Mouse (Mus musculus): ENCODE results near the gene Ruvbl1. TPM values are rescaled to one million over a fixed set of nuclear protein-coding genes. Genes with fewer than 3 reads are reported as not detected.

Gene Ruvbl1
- polyA plus RNA-seq (2015; fragmentation: Nextera tagmentation; extraction: Ambion mirVana): 148 and 158 TPM in 2 replicates

DNA sequence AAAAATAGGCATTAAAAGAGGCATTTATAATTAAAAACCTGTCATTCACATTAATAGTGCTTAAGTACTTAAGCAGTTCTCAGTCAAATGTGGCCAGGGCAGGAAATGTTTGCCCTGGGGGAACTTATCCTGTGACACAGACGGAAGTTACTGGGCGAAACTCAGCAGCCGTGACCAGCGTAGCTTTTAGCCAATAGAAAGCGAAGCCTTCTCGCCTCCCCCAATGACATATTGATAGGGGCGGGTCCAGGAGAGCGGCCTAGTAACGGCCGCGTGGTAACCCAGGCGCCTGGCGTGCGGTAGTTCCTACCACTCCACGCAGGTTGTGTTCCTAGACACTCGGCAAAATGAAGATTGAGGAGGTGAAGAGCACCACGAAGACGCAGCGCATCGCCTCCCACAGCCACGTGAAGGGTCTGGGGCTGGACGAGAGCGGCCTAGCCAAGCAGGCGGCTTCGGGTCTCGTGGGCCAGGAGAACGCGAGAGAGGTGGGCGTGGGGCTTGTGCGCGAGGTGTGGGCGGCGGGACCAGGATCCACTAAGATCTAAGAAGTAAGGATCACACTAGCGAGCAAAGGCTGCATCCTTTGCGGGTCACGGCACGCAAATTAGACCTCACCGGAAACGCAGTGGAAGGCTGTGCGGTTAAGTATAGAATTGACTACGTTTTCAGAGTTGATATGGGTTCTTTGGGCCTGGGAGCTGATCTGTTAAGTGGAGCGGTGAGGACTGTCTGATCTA is at the start of gene Ruvbl1:
Gene Ruvbl1, plus strand, starts transcription at position 229 of the 740 bp plus-strand sequence.
- Histone ChIP-seq H3K27ac (no peak within 1 kb of the TSS), H3K4me2 (peak within 1 kb of the TSS; percentile 85), H3K27me3 (no peaks in the 10 kb centered on the region), H3K4me3 (peak within 1 kb of the TSS; percentile 73), H3K4me1 (peaks cover 12% of the 10 kb centered on the region), H3K9me3 (no peaks in the 10 kb centered on the region), H3K36me3 (peaks cover 30% of the 10 kb centered on the region), H3K9ac (peak within 1 kb of the TSS; percentile 85)
- peak; percentile 96 for ATAC-seq (ENCODE audit: insufficient number of reproducible peaks, insufficient read depth, low FRiP score, low TSS enrichment, low read depth)
- WGBS: under 1% methylated on average over 42 of the region's 42 CpGs

GRCm38 (mm10) chr6:88416130-88416758 is 49.0 kb upstream of the Ruvbl1 start:
- no peak overlapping the region for H3K4me3 ChIP-seq
- peaks cover 46% of the 10 kb centered on the region for H3K4me1 ChIP-seq
- no peaks in the 10 kb centered on the region for H3K27me3 ChIP-seq
- 24% methylated on average over 7 of the region's 7 CpGs for WGBS
- ATAC-seq (ENCODE audit: insufficient number of reproducible peaks, insufficient read depth, low FRiP score, low TSS enrichment, low read depth): peak; percentile 59
- H3K27ac ChIP-seq: peak overlapping the region; percentile 76
- H3K9me3 ChIP-seq: no peaks in the 10 kb centered on the region
- no peak overlapping the region for H3K4me2 ChIP-seq
- no peaks in the 10 kb centered on the region for H3K36me3 ChIP-seq
- H3K9ac ChIP-seq: no peak overlapping the region

- 25% methylated on average over 4 of the region's 4 CpGs for WGBS
- no peak for ATAC-seq (ENCODE audit: insufficient number of reproducible peaks, insufficient read depth, low FRiP score, low TSS enrichment, low read depth)
These were observed 34.0 kb upstream of the Ruvbl1 start for GRCm38 (mm10) chr6:88431202-88431601.

DNA sequence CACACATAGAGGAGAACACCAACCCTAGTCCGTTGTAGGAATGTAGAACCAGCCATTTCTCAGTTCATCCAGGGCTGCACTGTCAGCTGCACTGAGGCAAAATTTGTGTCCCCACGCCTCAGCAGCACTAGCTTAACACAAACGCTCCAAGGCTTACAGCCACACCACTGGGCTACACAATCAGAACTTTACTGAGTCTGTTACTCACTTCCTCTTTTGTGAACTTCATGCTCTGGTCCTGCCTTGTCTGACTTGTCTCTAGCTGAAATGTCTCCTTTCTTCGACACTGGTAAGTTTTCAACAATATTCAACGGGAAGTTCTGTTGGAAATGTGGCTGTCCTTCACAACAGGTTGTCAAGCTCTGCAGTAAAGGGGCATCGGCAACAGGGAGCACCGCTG is 29.6 kb upstream of the Ruvbl1 start:
- H3K9ac ChIP-seq: no peak overlapping the region
- no peaks in the 10 kb centered on the region for H3K27me3 ChIP-seq
- peaks cover 41% of the 10 kb centered on the region for H3K4me1 ChIP-seq
- WGBS: 90% methylated on average over 7 of the region's 7 CpGs
- no peak overlapping the region for H3K27ac ChIP-seq
- no peak overlapping the region for H3K4me2 ChIP-seq
- no peak overlapping the region for H3K4me3 ChIP-seq
- H3K36me3 ChIP-seq: no peaks in the 10 kb centered on the region
- no peak for ATAC-seq (ENCODE audit: insufficient number of reproducible peaks, insufficient read depth, low FRiP score, low TSS enrichment, low read depth)
- no peaks in the 10 kb centered on the region for H3K9me3 ChIP-seq

More at GRCm38 (mm10) chr6:88431202-88431601, 34.0 kb upstream of the Ruvbl1 start:
- peaks cover 38% of the 10 kb centered on the region for H3K4me1 ChIP-seq
- H3K9me3 ChIP-seq: no peaks in the 10 kb centered on the region
- H3K9ac ChIP-seq: no peak overlapping the region
- H3K36me3 ChIP-seq: no peaks in the 10 kb centered on the region
- no peak overlapping the region for H3K4me3 ChIP-seq
- H3K27me3 ChIP-seq: no peaks in the 10 kb centered on the region
- H3K27ac ChIP-seq: no peak overlapping the region
- H3K4me2 ChIP-seq: no peak overlapping the region

- no peaks in the 10 kb centered on the region for H3K9me3 ChIP-seq
- H3K9ac ChIP-seq: no peak overlapping the region
- ATAC-seq (ENCODE audit: insufficient number of reproducible peaks, insufficient read depth, low FRiP score, low TSS enrichment, low read depth): no peak
- H3K27me3 ChIP-seq: no peaks in the 10 kb centered on the region
- peaks cover 27% of the 10 kb centered on the region for H3K4me1 ChIP-seq
- no peak overlapping the region for H3K4me2 ChIP-seq
- H3K27ac ChIP-seq: peak overlapping the region; percentile 71
- H3K36me3 ChIP-seq: no peaks in the 10 kb centered on the region
- 55% methylated on average over 4 of the region's 4 CpGs for WGBS
- no peak overlapping the region for H3K4me3 ChIP-seq
These were observed 26.2 kb upstream of the Ruvbl1 start for GRCm38 (mm10) chr6:88439056-88439455.

GRCm38 (mm10) chr6:88442551-88442950 is 22.7 kb upstream of the Ruvbl1 start:
- Histone ChIP-seq H3K27me3 (no peaks in the 10 kb centered on the region), H3K4me3 (no peak overlapping the region), H3K27ac (no peak overlapping the region), H3K36me3 (no peaks in the 10 kb centered on the region), H3K9me3 (no peaks in the 10 kb centered on the region), H3K9ac (no peak overlapping the region), H3K4me2 (no peak overlapping the region), H3K4me1 (peaks cover 35% of the 10 kb centered on the region)
- 81% methylated on average over 3 of the region's 3 CpGs for WGBS
- ATAC-seq (ENCODE audit: insufficient number of reproducible peaks, insufficient read depth, low FRiP score, low TSS enrichment, low read depth): no peak

- Histone ChIP-seq H3K36me3 (no peaks in the 10 kb centered on the region), H3K4me1 (peaks cover 37% of the 10 kb centered on the region), H3K4me2 (no peak overlapping the region), H3K9ac (peak overlapping the region; percentile 32; the same call in 1 of the 2 replicates), H3K4me3 (no peak overlapping the region), H3K9me3 (no peaks in the 10 kb centered on the region), H3K27ac (no peak overlapping the region), H3K27me3 (no peaks in the 10 kb centered on the region)
- ATAC-seq (ENCODE audit: insufficient number of reproducible peaks, insufficient read depth, low FRiP score, low TSS enrichment, low read depth): no peak
- 80% methylated on average over 3 of the region's 3 CpGs for WGBS
These were observed 21.8 kb upstream of the Ruvbl1 start for GRCm38 (mm10) chr6:88443446-88443845.

DNA sequence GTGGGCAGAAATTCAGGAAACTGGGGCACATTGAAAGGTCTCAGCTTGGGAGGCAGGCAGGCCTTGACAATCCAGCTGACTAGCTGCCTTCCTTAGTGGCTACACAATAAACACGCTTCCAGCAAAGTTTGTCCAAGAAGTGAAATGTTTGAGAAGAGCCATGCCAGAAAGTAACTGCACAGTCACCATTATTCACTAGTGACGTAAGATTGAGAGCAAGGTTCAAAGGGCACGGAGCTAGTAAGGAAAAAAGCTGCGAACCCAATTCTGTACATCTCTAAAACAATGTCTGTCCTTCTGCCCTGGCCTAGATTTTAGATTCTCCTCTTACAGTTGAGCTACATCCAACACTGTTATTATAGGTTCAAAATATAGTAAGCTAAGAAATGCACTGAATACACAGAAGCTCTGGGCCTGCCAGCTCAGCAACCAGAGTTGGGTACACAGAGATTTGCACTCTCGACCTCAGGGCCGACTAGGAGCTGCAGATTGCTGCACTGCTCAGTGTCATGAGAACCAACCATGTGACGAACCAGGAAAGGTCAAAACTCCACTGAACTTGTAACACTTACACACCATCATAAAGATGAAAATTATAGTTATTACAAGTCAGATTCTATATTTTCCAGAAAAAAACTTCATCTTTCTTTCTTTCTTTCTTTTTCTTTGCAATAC is 21.0 kb upstream of the Ruvbl1 start:
- Histone ChIP-seq H3K9me3 (no peaks in the 10 kb centered on the region), H3K4me3 (no peak overlapping the region), H3K4me2 (no peak overlapping the region), H3K27me3 (no peaks in the 10 kb centered on the region), H3K27ac (no peak overlapping the region; the same call in 1 of the 2 replicates), H3K4me1 (peaks cover 33% of the 10 kb centered on the region), H3K36me3 (no peaks in the 10 kb centered on the region), H3K9ac (no peak overlapping the region)
- 81% methylated on average over 7 of the region's 7 CpGs for WGBS
- ATAC-seq (ENCODE audit: insufficient number of reproducible peaks, insufficient read depth, low FRiP score, low TSS enrichment, low read depth): no peak

DNA sequence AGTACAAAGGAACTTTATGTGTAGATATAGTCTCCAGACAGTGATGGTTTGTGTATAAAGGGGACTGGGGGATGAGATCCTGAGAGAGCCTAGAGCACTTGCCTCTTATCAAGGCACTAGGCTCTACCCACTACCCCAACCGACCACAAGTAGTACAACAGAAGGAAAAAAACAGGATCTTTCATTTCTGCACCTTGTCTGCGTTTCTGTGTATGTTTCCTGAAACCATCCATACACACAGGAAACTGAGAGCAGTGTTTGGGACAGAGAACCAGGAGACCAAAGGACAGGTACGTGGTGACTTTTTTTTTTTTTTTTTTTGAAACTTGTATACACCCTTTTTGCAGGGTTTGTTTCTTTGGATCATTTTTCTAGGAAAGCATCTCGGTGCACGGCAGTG is 19.5 kb upstream of the Ruvbl1 start:
- peak overlapping the region; percentile 80 for H3K4me2 ChIP-seq
- ATAC-seq (ENCODE audit: insufficient number of reproducible peaks, insufficient read depth, low FRiP score, low TSS enrichment, low read depth): no peak
- H3K27me3 ChIP-seq: no peaks in the 10 kb centered on the region
- WGBS: 6% methylated on average over 5 of the region's 5 CpGs
- H3K4me1 ChIP-seq: peaks cover 20% of the 10 kb centered on the region
- H3K9ac ChIP-seq: peak overlapping the region; percentile 95
- H3K36me3 ChIP-seq: no peaks in the 10 kb centered on the region
- peak overlapping the region; percentile 92 for H3K4me3 ChIP-seq
- no peaks in the 10 kb centered on the region for H3K9me3 ChIP-seq
- H3K27ac ChIP-seq: no peak overlapping the region; the same call in 1 of the 2 replicates

- H3K9ac ChIP-seq: peak within 1 kb of the TSS; percentile 95
- no peak; the same call in 1 of the 2 replicates for ATAC-seq (ENCODE audit: insufficient number of reproducible peaks, insufficient read depth, low FRiP score, low TSS enrichment, low read depth)
- H3K36me3 ChIP-seq: no peaks in the 10 kb centered on the region
- H3K9me3 ChIP-seq: no peaks in the 10 kb centered on the region
- peaks cover 16% of the 10 kb centered on the region for H3K4me1 ChIP-seq
- peak within 1 kb of the TSS; percentile 80 for H3K4me2 ChIP-seq
- peak within 1 kb of the TSS; percentile 92 for H3K4me3 ChIP-seq
- under 1% methylated on average over 72 of the region's 72 CpGs for WGBS
- H3K27ac ChIP-seq: peak within 1 kb of the TSS; percentile 78
- H3K27me3 ChIP-seq: 0 out of 2 replicates have a peak, but pooled peaks cover 1% of the 10 kb centered on the region
These were observed 18.9 kb upstream of the Ruvbl1 start, which contains the start of gene Eefsec for GRCm38 (mm10) chr6:88446063-88447002. Gene Eefsec, minus strand, starts transcription at chr6:88446539.

GRCm38 (mm10) chr6:88447454-88447853 is 17.8 kb upstream of the Ruvbl1 start:
- no peak overlapping the region for H3K4me3 ChIP-seq
- no peak for ATAC-seq (ENCODE audit: insufficient number of reproducible peaks, insufficient read depth, low FRiP score, low TSS enrichment, low read depth)

More at GRCm38 (mm10) chr6:88447454-88447853, 17.8 kb upstream of the Ruvbl1 start:
- H3K27ac ChIP-seq: peak overlapping the region; percentile 14; the same call in 1 of the 2 replicates
- H3K9ac ChIP-seq: no peak overlapping the region
- 33% methylated on average over 4 of the region's 4 CpGs for WGBS
- H3K27me3 ChIP-seq: 0 out of 2 replicates have a peak, but pooled peaks cover 3% of the 10 kb centered on the region
- no peaks in the 10 kb centered on the region for H3K36me3 ChIP-seq
- peaks cover 16% of the 10 kb centered on the region for H3K4me1 ChIP-seq
- H3K9me3 ChIP-seq: no peaks in the 10 kb centered on the region
- H3K4me2 ChIP-seq: no peak overlapping the region

All from embryonic facial prominence, embryonic 13.5 days (tissue).